Mouse (Mus musculus) liver, embryonic 14.5 days (tissue): ENCODE results near the gene Arhgef17. TPM values are rescaled to one million over a fixed set of nuclear protein-coding genes. Genes with fewer than 3 reads are reported as not detected.

Source experiments
- ATAC-seq: fragments of 200-750 bp; cut with Nextera tagmentation; 2 replicates; pipeline ENCODE4 v1.8.0; 2017; ENCODE audit warnings: moderate number of reproducible peaks, mild to moderate bottlenecking, moderate library complexity; ENCODE audit not compliant: insufficient read depth
- DNase-seq, 3 experiments: peaks; one replicate each; pipeline ENCODE4 v3.0.0-alpha.2; 2012 to 2013; ENCODE audit warnings: low read depth in 3 of 3, low spot score in 3 of 3
- H3K27ac ChIP-seq: fragments of 300-500 bp; sonication (generic); 2 replicates; pipeline ENCODE4 v1.5.1; 2014; ENCODE audit warnings: moderate library complexity, mild to moderate bottlenecking, control low read depth, inconsistent platforms
- H3K27me3 ChIP-seq: fragments of 300-500 bp; sonication (generic); 2 replicates; pipeline ENCODE4 v1.6.1; 2014; ENCODE audit warnings: mild to moderate bottlenecking, low read length, moderate library complexity; ENCODE audit not compliant: control insufficient read depth, insufficient read depth
- H3K36me3 ChIP-seq: fragments of 300-500 bp; sonication (generic); replicated peaks from 2 replicates; pipeline ENCODE4 v1.6.1; 2014; ENCODE audit warnings: low read depth; ENCODE audit not compliant: control insufficient read depth, insufficient read depth
- H3K4me1 ChIP-seq, 2 experiments: fragments of 200-500 bp in 1 of 2; fragments of 300-500 bp in 1 of 2; sonication (generic) in 1 of 2; replicated peaks; 2 replicates each; pipeline ENCODE4 v1.6.1; 2012 to 2014; ENCODE audit warnings: antibody characterized with exemption in 1 of 2, inconsistent platforms in 1 of 2, low read length in 1 of 2; ENCODE audit not compliant: control insufficient read depth in 2 of 2, insufficient read depth in 2 of 2
- H3K4me2 ChIP-seq: fragments of 300-500 bp; sonication (generic); 2 replicates; pipeline ENCODE4 v1.6.1; 2014; ENCODE audit warnings: low read depth, mild to moderate bottlenecking, control low read depth, moderate library complexity
- H3K4me3 ChIP-seq, 2 experiments: fragments of 200-500 bp in 1 of 2; fragments of 300-500 bp in 1 of 2; sonication (generic) in 1 of 2; 2 replicates each; pipeline ENCODE4 v1.5.1; 2012 to 2014; ENCODE audit warnings: low read depth in 2 of 2, low read length in 2 of 2, mild to moderate bottlenecking in 2 of 2, control low read depth in 1 of 2, inconsistent platforms in 1 of 2, moderate library complexity in 1 of 2; ENCODE audit not compliant: insufficient read depth in 1 of 2
- H3K9ac ChIP-seq: fragments of 300-500 bp; sonication (generic); replicated peaks from 2 replicates; pipeline ENCODE4 v1.6.1; 2014; ENCODE audit warnings: mild to moderate bottlenecking, control low read depth, moderate library complexity
- H3K9me3 ChIP-seq: fragments of 300-500 bp; sonication (generic); 2 replicates; pipeline ENCODE4 v1.6.1; 2016; ENCODE audit warnings: low read length, mixed read lengths; ENCODE audit not compliant: control insufficient read depth
- CTCF ChIP-seq: IDR thresholded peaks from 2 replicates; pipeline ENCODE4 v1.5.1; 2016; ENCODE audit warnings: antibody characterized with exemption, low read depth, control low read depth
- EP300 ChIP-seq: IDR thresholded peaks from 2 replicates; pipeline ENCODE4 v1.6.1; 2016; ENCODE audit warnings: antibody characterized with exemption, low read depth
- WGBS: fragments of 180-500 bp; shearing (Covaris S2); extraction: QIAGEN DNeasy Blood & Tissue Kit; methylation state at CpG from one replicate; pipeline ENCODE4 v1.1.7; 2014; ENCODE audit not compliant: insufficient replicate concordance; 5-methylcytosine and 5-hydroxymethylcytosine counted together
- polyA plus RNA-seq, 2 experiments: library from polyadenylated mRNA; depleted of rRNA in 1 of 2; stranded (reverse) in 1 of 2; unstranded in 1 of 2; fragments of >200 nt; fragmentation: Nextera tagmentation in 1 of 2; extraction: Ambion mirVana in 1 of 2; gene quantifications; 2 replicates each; pipeline versions ENCODE4 v1.2.1 to v1.2.3; 2012 to 2014

Gene Arhgef17
- polyA plus RNA-seq, 2 experiments, result 0.70 to 1.7 TPM

GRCm38 (mm10) chr7:100881950-100882349, 50.0 kb downstream of the Arhgef17 start:
- no peak for DNase-seq
- TF ChIP-seq EP300 (no peak), CTCF (no peak)

GRCm38 (mm10) chr7:100881531-100881930, 50.4 kb downstream of the Arhgef17 start:
- Histone ChIP-seq H3K36me3 (no peaks in the 10 kb centered on the region), H3K27me3 (no peaks in the 10 kb centered on the region), H3K27ac (no peak overlapping the region), H3K9me3 (no peaks in the 10 kb centered on the region), H3K4me3 (no peak overlapping the region), H3K4me2 (no peak overlapping the region), H3K9ac (no peak overlapping the region), H3K4me1 (no peaks in the 10 kb centered on the region)
- no peak for TF ChIP-seq CTCF
- ATAC-seq (no peak), DNase-seq (no peak)
- 72% methylated on average over 9 of the region's 9 CpGs for WGBS

More at GRCm38 (mm10) chr7:100881950-100882349, 50.0 kb downstream of the Arhgef17 start:
- Histone ChIP-seq H3K27me3 (no peaks in the 10 kb centered on the region), H3K27ac (no peak overlapping the region), H3K9me3 (no peaks in the 10 kb centered on the region), H3K36me3 (no peaks in the 10 kb centered on the region), H3K4me3 (no peak overlapping the region), H3K9ac (no peak overlapping the region), H3K4me2 (no peak overlapping the region), H3K4me1 (no peaks in the 10 kb centered on the region)
- ATAC-seq, result no peak
- 70% methylated on average over 4 of the region's 4 CpGs for WGBS

GRCm38 (mm10) chr7:100879595-100879994, 52.3 kb downstream of the Arhgef17 start:
- Histone ChIP-seq H3K27me3 (no peaks in the 10 kb centered on the region), H3K9me3 (no peaks in the 10 kb centered on the region), H3K4me1 (no peaks in the 10 kb centered on the region), H3K4me3 (no peak overlapping the region), H3K36me3 (no peaks in the 10 kb centered on the region), H3K9ac (no peak overlapping the region), H3K27ac (no peak overlapping the region), H3K4me2 (peak overlapping the region; percentile 31)
- TF ChIP-seq CTCF (peak; percentile 80), EP300 (no peak)
- peak; percentile 22; the same call in 1 of the 2 replicates for ATAC-seq
- WGBS, result 22% methylated on average over 20 of the region's 20 CpGs
- peak in 2 of 3 experiments; percentile 47 to 50 for DNase-seq

- no peak overlapping the region for H3K4me2 ChIP-seq
- H3K27ac ChIP-seq, result no peak overlapping the region
- H3K9me3 ChIP-seq, result no peaks in the 10 kb centered on the region
- DNase-seq (no peak), ATAC-seq (no peak)
- H3K36me3 ChIP-seq, result no peaks in the 10 kb centered on the region
- no peak overlapping the region for H3K9ac ChIP-seq
- H3K4me1 ChIP-seq, result no peaks in the 10 kb centered on the region
- H3K27me3 ChIP-seq, result no peaks in the 10 kb centered on the region
- WGBS, result 74% methylated on average over 9 of the region's 9 CpGs
- no peak for TF ChIP-seq EP300
- no peak for TF ChIP-seq CTCF
- H3K4me3 ChIP-seq, result no peak overlapping the region
Measured at GRCm38 (mm10) chr7:100876771-100877170, 55.1 kb downstream of the Arhgef17 start.

- TF ChIP-seq EP300, result no peak
- no peak for TF ChIP-seq CTCF
- no peak overlapping the region for H3K27ac ChIP-seq
- no peaks in the 10 kb centered on the region for H3K36me3 ChIP-seq
- ATAC-seq, result no peak
- H3K4me1 ChIP-seq, result no peaks in the 10 kb centered on the region
- H3K27me3 ChIP-seq, result no peaks in the 10 kb centered on the region
- 76% methylated on average over 13 of the region's 13 CpGs for WGBS
- H3K9me3 ChIP-seq, result no peaks in the 10 kb centered on the region
- no peak overlapping the region for H3K4me3 ChIP-seq
- no peak for DNase-seq
- H3K4me2 ChIP-seq, result no peak overlapping the region
- no peak overlapping the region for H3K9ac ChIP-seq
Measured at GRCm38 (mm10) chr7:100876293-100876692, 55.6 kb downstream of the Arhgef17 start.
